Mouse (Mus musculus): ENCODE results near the gene Rsph3a.

Rsph3a gene

GRCm38 (mm10) chr17:7945117-7946052 lies at the start of gene Rsph3a:
Rsph3a (plus strand) TSS chr17:7945614.
- DNase-seq (ENCODE audit: extremely low spot score, low read depth, low spot score), result peak; percentile 46

DNA sequence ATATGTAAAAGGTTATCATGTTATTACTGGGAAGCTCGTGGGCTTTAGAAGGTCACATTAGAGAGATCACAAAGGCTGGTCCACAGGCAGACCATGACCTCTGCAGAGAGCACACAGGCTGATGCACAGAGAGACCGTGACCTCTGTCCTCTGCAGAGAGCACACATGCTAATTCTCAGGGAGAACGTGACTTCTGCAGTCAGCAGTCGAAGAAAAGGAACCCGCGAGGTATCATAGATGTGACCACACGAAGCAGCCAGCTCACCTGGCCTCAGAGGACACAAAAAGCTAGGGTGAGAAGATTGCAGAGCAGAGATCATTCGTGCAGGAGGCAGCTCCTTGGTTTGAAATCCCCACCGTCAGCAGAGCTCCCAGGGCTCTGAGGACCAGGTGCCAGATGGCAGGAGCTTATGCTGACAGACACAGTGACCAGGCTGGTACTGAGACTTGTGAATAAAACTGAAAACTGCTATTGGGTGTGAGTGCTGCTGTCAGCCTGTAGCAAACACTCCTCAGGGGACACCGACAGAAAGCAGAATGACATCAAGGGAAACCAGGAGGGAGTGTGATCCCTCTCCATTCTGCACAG lies 49.3 kb upstream of the Rsph3a start:
- DNase-seq (ENCODE audit: extremely low spot score, low read depth, low spot score), result no peak

GRCm38 (mm10) chr17:7897120-7897519 lies 48.3 kb upstream of the Rsph3a start:
- DNase-seq (ENCODE audit: extremely low spot score, low read depth, low spot score), result no peak

GRCm38 (mm10) chr17:7897756-7898155 lies 47.7 kb upstream of the Rsph3a start:
- DNase-seq (ENCODE audit: extremely low spot score, low read depth, low spot score), result no peak

- DNase-seq (ENCODE audit: extremely low spot score, low read depth, low spot score), result no peak
These were observed 46.2 kb upstream of the Rsph3a start for GRCm38 (mm10) chr17:7899233-7899632.

DNA sequence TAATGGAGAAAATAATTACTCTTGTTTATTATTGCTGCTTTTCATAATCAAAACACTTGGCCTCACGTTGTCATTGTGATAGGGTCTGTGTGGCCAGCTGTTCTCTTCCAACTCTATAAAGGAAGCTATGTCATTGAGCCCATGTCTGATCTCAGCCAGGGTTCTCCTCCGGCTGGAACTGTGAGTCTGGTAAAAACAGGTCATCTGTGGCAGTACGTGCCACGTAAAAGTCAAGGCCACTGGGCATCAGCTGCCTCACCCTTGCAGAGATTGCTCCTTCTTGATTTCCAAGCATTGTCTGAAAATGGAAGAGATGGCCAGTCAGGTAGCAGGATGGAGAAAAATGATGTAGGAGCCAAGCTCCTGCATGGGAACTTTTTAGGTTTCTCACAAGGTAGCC lies 45.5 kb upstream of the Rsph3a start:
- no peak for DNase-seq (ENCODE audit: extremely low spot score, low read depth, low spot score)

GRCm38 (mm10) chr17:7901536-7901935 lies 43.9 kb upstream of the Rsph3a start:
- DNase-seq (ENCODE audit: extremely low spot score, low read depth, low spot score), result no peak

GRCm38 (mm10) chr17:7902362-7902761 lies 43.1 kb upstream of the Rsph3a start:
- DNase-seq (ENCODE audit: extremely low spot score, low read depth, low spot score), result no peak

DNA sequence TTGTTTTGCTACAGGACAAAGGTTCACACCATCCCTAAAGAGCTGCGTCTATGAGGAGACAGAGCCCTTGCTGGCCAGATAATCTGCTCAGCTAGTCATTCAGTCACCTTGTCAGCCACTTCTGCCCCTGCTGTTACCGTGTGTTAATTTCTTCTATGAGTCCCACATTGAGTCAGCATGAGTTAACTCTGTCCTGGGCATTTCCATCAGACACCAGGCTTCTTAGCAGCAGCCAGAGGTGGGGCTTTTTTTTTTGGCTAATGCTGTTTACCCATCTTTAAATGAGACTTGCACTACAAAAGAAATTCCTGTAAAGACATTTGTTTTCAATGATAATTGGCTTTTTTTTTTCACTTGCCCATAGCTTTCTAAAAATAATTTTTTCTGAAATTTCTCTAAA lies 40.4 kb upstream of the Rsph3a start:
- no peak for DNase-seq (ENCODE audit: extremely low spot score, low read depth, low spot score)

- no peak for DNase-seq (ENCODE audit: extremely low spot score, low read depth, low spot score)
These were observed 39.3 kb upstream of the Rsph3a start for GRCm38 (mm10) chr17:7905936-7906685.

- DNase-seq (ENCODE audit: extremely low spot score, low read depth, low spot score), result no peak
These were observed 30.7 kb upstream of the Rsph3a start for GRCm38 (mm10) chr17:7914596-7915227.

- no peak for DNase-seq (ENCODE audit: extremely low spot score, low read depth, low spot score)
These were observed 29.6 kb upstream of the Rsph3a start for GRCm38 (mm10) chr17:7915791-7916190.

DNA sequence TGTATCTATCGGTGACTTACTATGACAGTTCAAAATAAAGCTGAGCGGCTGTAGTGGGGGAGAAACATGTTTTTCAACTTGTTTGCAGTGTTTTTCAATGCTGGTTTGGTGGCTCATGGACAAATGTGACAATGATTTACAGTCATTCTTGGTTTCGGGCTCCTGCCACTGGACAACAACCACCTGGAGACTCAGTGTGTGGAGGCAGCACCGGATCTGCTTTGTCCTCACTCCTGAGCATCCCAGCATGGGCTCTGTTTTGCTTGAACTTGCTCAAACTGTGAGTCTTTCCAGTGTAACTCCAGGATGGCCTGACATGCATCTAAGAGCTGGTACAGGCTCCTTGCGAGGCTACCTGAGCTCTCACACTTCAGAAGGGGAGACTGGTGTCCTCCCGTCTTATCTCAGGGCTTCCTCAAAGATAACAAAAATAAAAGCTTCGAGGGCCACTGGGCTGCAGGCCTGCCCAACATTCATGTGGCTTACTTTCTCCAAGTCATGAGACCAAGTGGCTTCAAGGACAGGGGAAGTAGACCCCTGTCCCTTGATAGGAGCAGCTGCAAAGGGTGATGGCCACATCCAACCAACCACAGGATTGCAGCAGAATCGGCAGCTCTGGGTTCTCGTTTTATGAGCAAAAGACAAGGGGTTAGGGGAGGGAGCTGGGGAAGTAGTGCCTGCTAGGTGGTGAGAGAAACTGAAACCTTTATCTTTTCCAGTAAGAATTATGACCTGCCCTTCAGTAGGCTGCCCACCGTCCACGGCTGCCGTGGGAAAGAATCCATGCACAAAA lies 28.4 kb upstream of the Rsph3a start:
- DNase-seq (ENCODE audit: extremely low spot score, low read depth, low spot score), result no peak

- no peak for DNase-seq (ENCODE audit: extremely low spot score, low read depth, low spot score)
These were observed 27.1 kb upstream of the Rsph3a start for GRCm38 (mm10) chr17:7918355-7918754.

DNA sequence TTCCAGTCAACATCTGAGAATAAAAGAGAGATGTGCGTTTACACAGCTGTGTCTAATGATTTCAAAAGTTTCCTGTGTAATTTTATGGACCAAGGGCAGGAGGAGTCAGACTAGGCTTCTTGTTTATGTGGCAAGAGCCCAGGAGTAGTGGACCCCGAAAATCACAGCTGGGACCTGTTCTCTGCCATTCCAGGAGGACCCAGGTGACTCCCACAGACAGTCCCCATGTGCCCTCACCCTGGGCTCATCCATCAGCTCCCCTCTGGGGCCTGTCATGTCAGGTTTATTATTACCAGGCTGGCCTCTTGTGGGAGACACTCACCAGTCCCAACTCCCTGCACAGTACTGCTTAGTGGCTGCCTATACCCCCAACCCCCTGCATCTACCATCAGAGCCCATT lies 26.2 kb upstream of the Rsph3a start:
- DNase-seq (ENCODE audit: extremely low spot score, low read depth, low spot score), result no peak

DNA sequence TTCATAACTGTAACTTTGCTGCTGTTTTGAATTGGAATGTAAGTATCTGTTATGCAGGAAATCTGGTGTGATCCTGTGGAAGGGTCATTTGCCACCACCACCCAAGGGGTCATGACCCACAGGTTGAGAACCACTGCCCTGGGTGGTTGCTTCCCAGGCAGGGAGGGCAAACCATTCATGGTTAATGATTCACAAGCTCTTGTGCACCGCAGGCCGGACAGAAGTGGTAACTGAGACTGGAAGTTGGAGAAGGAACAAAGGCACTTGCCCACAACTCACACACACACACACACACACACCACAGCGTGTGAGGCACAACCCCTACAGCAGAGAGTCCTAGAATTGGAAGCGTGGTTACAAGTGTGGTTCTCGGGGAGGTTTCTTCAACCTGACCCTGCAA lies 22.9 kb upstream of the Rsph3a start:
- no peak for DNase-seq (ENCODE audit: extremely low spot score, low read depth, low spot score)

- no peak for DNase-seq (ENCODE audit: extremely low spot score, low read depth, low spot score)
These were observed 21.2 kb upstream of the Rsph3a start for GRCm38 (mm10) chr17:7924185-7924725.

- DNase-seq (ENCODE audit: extremely low spot score, low read depth, low spot score), result no peak
These were observed 19.8 kb upstream of the Rsph3a start, which contains the start of gene Tagap for GRCm38 (mm10) chr17:7925413-7926160. Tagap (plus strand) TSS chr17:7926000.
